Mouse (Mus musculus) stomach, postnatal 0 days (tissue): Measurements from ENCODE around the gene Bsn.

Source experiments
- CTCF ChIP-seq: IDR thresholded peaks from 2 replicates; pipeline ENCODE4 v1.5.1; 2016; ENCODE audit warnings: antibody characterized with exemption, low read depth, mild to moderate bottlenecking, moderate library complexity
- EP300 ChIP-seq: optimal IDR thresholded peaks from 2 replicates; pipeline ENCODE3; 2016; ENCODE audit warnings: antibody characterized with exemption

- TF ChIP-seq EP300 = no peak
- no peak for TF ChIP-seq CTCF
These were observed 118.4 kb downstream of the Bsn start for GRCm38 (mm10) chr9:108071801-108072200.
